Mouse (Mus musculus) liver, adult (tissue): Measurements from ENCODE around the gene Pde6b.

Experiments
- GATA4 ChIP-seq: IDR thresholded peaks from 2 replicates; pipeline ENCODE4 v1.6.1; 2014; ENCODE audit warnings: mild to moderate bottlenecking, low read length; ENCODE audit not compliant: insufficient replicate concordance

Pde6b gene

GRCm38 (mm10) chr5:108388201-108388600 is at the start of gene Pde6b:
TSS of gene Pde6b (plus strand) at chr5:108388391.
- no peak for TF ChIP-seq GATA4

GRCm38 (mm10) chr5:108343680-108344170 is 44.5 kb upstream of the Pde6b start:
- TF ChIP-seq GATA4 = no peak

GRCm38 (mm10) chr5:108345313-108346071 is 42.7 kb upstream of the Pde6b start:
- no peak for TF ChIP-seq GATA4

GRCm38 (mm10) chr5:108347843-108348242 is 40.3 kb upstream of the Pde6b start:
- TF ChIP-seq GATA4 = no peak

GRCm38 (mm10) chr5:108349511-108350148 is 38.6 kb upstream of the Pde6b start:
- no peak for TF ChIP-seq GATA4

GRCm38 (mm10) chr5:108354056-108354455 is 34.1 kb upstream of the Pde6b start:
- TF ChIP-seq GATA4 = no peak

GRCm38 (mm10) chr5:108357862-108358261 is 30.3 kb upstream of the Pde6b start:
- TF ChIP-seq GATA4 = no peak

GRCm38 (mm10) chr5:108359491-108359890 is 28.7 kb upstream of the Pde6b start:
- TF ChIP-seq GATA4 = no peak

- TF ChIP-seq GATA4 = no peak
These were observed 28.0 kb upstream of the Pde6b start for GRCm38 (mm10) chr5:108360211-108360610.

GRCm38 (mm10) chr5:108362330-108362729 is 25.9 kb upstream of the Pde6b start:
- no peak for TF ChIP-seq GATA4

- TF ChIP-seq GATA4 = no peak
These were observed 21.7 kb upstream of the Pde6b start for GRCm38 (mm10) chr5:108366328-108366983.

- no peak for TF ChIP-seq GATA4
These were observed 21.0 kb upstream of the Pde6b start for GRCm38 (mm10) chr5:108366984-108367841.

GRCm38 (mm10) chr5:108367871-108368332 is 20.3 kb upstream of the Pde6b start, which contains the start of gene Gm42517:
TSS of gene Gm42517 (minus strand) at chr5:108367922.
- no peak for TF ChIP-seq GATA4

GRCm38 (mm10) chr5:108368446-108368845 is 19.7 kb upstream of the Pde6b start:
- TF ChIP-seq GATA4 = no peak

- no peak for TF ChIP-seq GATA4
These were observed 19.2 kb upstream of the Pde6b start for GRCm38 (mm10) chr5:108368851-108369621.

- TF ChIP-seq GATA4 = no peak
These were observed 18.2 kb upstream of the Pde6b start for GRCm38 (mm10) chr5:108369964-108370363.
